Mouse (Mus musculus): ENCODE results near the gene Samt2. TPM values are rescaled to one million over a fixed set of nuclear protein-coding genes. Genes with fewer than 3 reads are reported as not detected.
"Not testable (repeated sequence)": the region's sequence is repeated elsewhere in the genome, so short reads cannot be mapped to it uniquely, and the experiment has no call there.

Gene Samt2
- not detected in 2 replicates for polyA plus RNA-seq (2014; fragmentation: Nextera tagmentation; extraction: Ambion mirVana)

- not testable (repeated sequence) for H3K36me3 ChIP-seq (ENCODE audit: control insufficient read depth, insufficient read depth, low read length); H3K4me1 ChIP-seq (ENCODE audit: control insufficient read depth, insufficient read depth, low read length); H3K9me3 ChIP-seq (ENCODE audit: control insufficient read depth, low read depth, low read length); H3K4me2 ChIP-seq (replicated peaks; ENCODE audit: low read depth, low read length); H3K27ac ChIP-seq (ENCODE audit: low read length); H3K4me3 ChIP-seq (ENCODE audit: low read depth, low read length); ATAC-seq (ENCODE audit: insufficient number of reproducible peaks, insufficient read depth, low FRiP score, low read depth); H3K9ac ChIP-seq (replicated peaks; ENCODE audit: low read depth, low read length); H3K27me3 ChIP-seq (ENCODE audit: control insufficient read depth, insufficient read depth, low read length)
- WGBS = 85% methylated on average over 2 of the region's 2 CpGs
These were observed at the start of gene Samt2 for GRCm38 (mm10) chrX:154579260-154579659. Samt2 (minus strand) TSS chrX:154579360.

Other genes starting within 250 kb of the Samt2 start
- not detected in 2 replicates for gene 4930524N10Rik, start 236.0 kb downstream of the Samt2 start, polyA plus RNA-seq (2014; fragmentation: Nextera tagmentation; extraction: Ambion mirVana)
- not detected in 2 replicates for gene Samt4, start 97.4 kb downstream of the Samt2 start, polyA plus RNA-seq (2014; fragmentation: Nextera tagmentation; extraction: Ambion mirVana)

Data from stomach, embryonic 14.5 days (tissue).